ENCODE assay signal across 10 mouse cellular contexts in genomic region chr7:126031598-126032364, GRCm38 (mm10). TPM values are rescaled to one million over a fixed set of nuclear protein-coding genes. Genes with fewer than 3 reads are reported as not detected.
A peak's percentile ranks its signal among the peaks of the same experiment; 100 is the strongest.
DNase-seq lines count a peak whose midpoint lies in the region; ATAC-seq lines count a peak whose summit lies in the region.
"Had no signal": no experiment of that assay in that cellular context is flagged by ENCODE, and none has a peak within 500 bp of the region (broad histone marks: within the 10 kb centered on the region; RNA-seq: fewer than 3 reads in every experiment).

No protein-coding gene starts in this region.

- H3K27ac ChIP-seq in hindbrain, embryonic 12.5 days, result no peak overlapping the region
- H3K27ac ChIP-seq in midbrain, embryonic 14.5 days (replicated peaks; ENCODE audit: low read depth, low read length), result peak overlapping the region; percentile 56
- no peak overlapping the region for H3K27ac ChIP-seq in intestine, embryonic 15.5 days

- H3K27me3 ChIP-seq in hindbrain, embryonic 12.5 days, result no peaks in the 10 kb centered on the region
- no peaks in the 10 kb centered on the region for H3K27me3 ChIP-seq in midbrain, embryonic 14.5 days (ENCODE audit: control insufficient read depth, insufficient read depth, low read length)
- no peaks in the 10 kb centered on the region for H3K27me3 ChIP-seq in intestine, embryonic 15.5 days (replicated peaks)

- no peaks in the 10 kb centered on the region for H3K9me3 ChIP-seq in hindbrain, embryonic 12.5 days (replicated peaks)
- no peaks in the 10 kb centered on the region for H3K9me3 ChIP-seq in midbrain, embryonic 14.5 days (ENCODE audit: control insufficient read depth, low read length)
- H3K9me3 ChIP-seq in intestine, embryonic 15.5 days, result no peaks in the 10 kb centered on the region
- H3K9me3 ChIP-seq: megakaryocyte, embryonic 14.5 days had no signal

- peaks cover 17% of the 10 kb centered on the region for H3K4me1 ChIP-seq in hindbrain, embryonic 12.5 days
- H3K4me1 ChIP-seq in midbrain, embryonic 14.5 days (ENCODE audit: control insufficient read depth, insufficient read depth, low read length), result no peaks in the 10 kb centered on the region
- H3K4me1 ChIP-seq in intestine, embryonic 15.5 days (replicated peaks), result peaks cover 5% of the 10 kb centered on the region

- H3K4me3 ChIP-seq in hindbrain, embryonic 12.5 days, result no peak overlapping the region
- H3K4me3 ChIP-seq in midbrain, embryonic 14.5 days (replicated peaks; ENCODE audit: low read depth, low read length), result no peak overlapping the region
- H3K4me3 ChIP-seq in intestine, embryonic 15.5 days (replicated peaks), result no peak overlapping the region
- H3K4me3 ChIP-seq: megakaryocyte, embryonic 14.5 days had no signal

- 0 out of 2 replicates have a peak overlapping the region, but pooled peaks have one; percentile 18 for H3K9ac ChIP-seq in hindbrain, embryonic 12.5 days
- no peak overlapping the region for H3K9ac ChIP-seq in midbrain, embryonic 14.5 days (replicated peaks; ENCODE audit: low read length)
- H3K9ac ChIP-seq in intestine, embryonic 15.5 days, result no peak overlapping the region

- ATAC-seq in hindbrain, embryonic 12.5 days (ENCODE audit: low FRiP score), result no peak
- no peak; the same call in 1 of the 2 replicates for ATAC-seq in midbrain, embryonic 14.5 days (ENCODE audit: low FRiP score, low TSS enrichment)
- ATAC-seq in intestine, embryonic 15.5 days, result no peak

- no peaks in the 10 kb centered on the region for H3K36me3 ChIP-seq in hindbrain, embryonic 12.5 days
- H3K36me3 ChIP-seq in midbrain, embryonic 14.5 days (ENCODE audit: control insufficient read depth, insufficient read depth, low read length), result no peaks in the 10 kb centered on the region
- H3K36me3 ChIP-seq in intestine, embryonic 15.5 days, result no peaks in the 10 kb centered on the region

- intact Hi-C loops in heart, postnatal 36 days (cut with DNase I), result no loop called here

- DNase-seq in heart, adult 18-20 months, result peak; percentile 17 to 31
- no peak for DNase-seq in heart, postnatal 36 days
- peak; percentile 86 for DNase-seq in cerebellum, adult 11 months
- peak; percentile 65 for DNase-seq in midbrain, embryonic 14.5 days
- no peak for DNase-seq in spleen, adult 12 weeks (ENCODE audit: low spot score)
- no peak for DNase-seq in kidney, adult 8-10 months

- 77% methylated on average over 10 of the region's 10 CpGs for WGBS in hindbrain, embryonic 12.5 days
- WGBS in midbrain, embryonic 14.5 days, result 66% methylated on average over 10 of the region's 10 CpGs
- 68% methylated on average over 10 of the region's 10 CpGs for WGBS in intestine, embryonic 15.5 days

- H3K4me2 ChIP-seq in hindbrain, embryonic 12.5 days (replicated peaks), result no peak overlapping the region
- H3K4me2 ChIP-seq in midbrain, embryonic 14.5 days (ENCODE audit: low read length), result no peak overlapping the region
- H3K4me2 ChIP-seq in intestine, embryonic 15.5 days (replicated peaks), result no peak overlapping the region

RNA-seq across cellular contexts. Expression of gene Gsg1l, which starts 50.4 kb away (rescaled TPM):
- 10 to 100 TPM; 10.1 to 12.3 TPM for total RNA-seq in heart, adult 18-20 months (2021)
- total RNA-seq in heart, postnatal 36 days (2021), result 10 to 100 TPM in 1 of 2 experiments, 1 to 10 TPM in 1; 7.1 to 10.6 TPM
- polyA plus RNA-seq in hindbrain, embryonic 12.5 days (2016; fragmentation: Nextera tagmentation; extraction: Ambion mirVana), result 6.0 and 6.5 TPM in 2 replicates
- polyA plus RNA-seq in midbrain, embryonic 14.5 days (2014; fragmentation: Nextera tagmentation; extraction: Ambion mirVana), result 9.6 and 10.3 TPM in 2 replicates
- 0.57 and 0.67 TPM in 2 replicates for polyA plus RNA-seq in intestine, embryonic 15.5 days (2015; fragmentation: Nextera tagmentation; extraction: Ambion mirVana)
- total RNA-seq: CH12.LX had no signal

Comparison
In these comparisons a context has a peak if more than half of its experiments do, and no peak if none do; other contexts are left out.
1. DNase-seq: peak in heart, adult 18-20 months (2 of 2), cerebellum, adult 11 months (single experiment) and midbrain, embryonic 14.5 days (single experiment); none in heart, postnatal 36 days (0 of 2), spleen, adult 12 weeks (single experiment) and kidney, adult 8-10 months (0 of 2).